8 mouse cellular contexts compared by ENCODE assay signal in the genomic region with DNA sequence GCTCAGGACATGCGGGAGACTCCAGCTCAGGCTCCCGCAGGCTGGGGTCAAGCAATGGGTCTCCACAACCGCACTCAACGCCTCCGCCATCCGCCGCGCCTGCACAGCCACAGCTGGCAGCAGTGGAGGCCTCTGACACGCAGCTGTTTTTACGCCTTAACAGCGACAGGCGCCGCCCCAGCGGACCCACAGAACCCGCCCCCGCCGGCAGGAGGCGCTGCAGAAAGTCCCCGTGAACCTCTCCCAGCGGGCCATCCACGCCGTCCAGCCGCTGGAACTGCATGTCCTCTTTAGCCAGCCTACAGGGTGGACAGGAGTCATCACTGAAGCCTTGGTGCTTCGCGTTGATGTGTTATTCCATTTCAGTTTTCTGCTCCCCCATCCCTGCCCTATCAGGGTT. TPM values are rescaled to one million over a fixed set of nuclear protein-coding genes. Genes with fewer than 3 reads are reported as not detected.
DNase-seq lines count a peak whose midpoint lies in the region; ATAC-seq and TF ChIP-seq lines count a peak whose summit lies in the region.

No protein-coding gene starts in this region.

- H3K4me1 ChIP-seq in heart, embryonic 11.5 days (ENCODE audit: control insufficient read depth, insufficient read depth, low read length): no peaks in the 10 kb centered on the region
- no peaks in the 10 kb centered on the region for H3K4me1 ChIP-seq in liver, postnatal 0 days (ENCODE audit: insufficient read depth)

- 15% methylated on average over 23 of the region's 25 CpGs for WGBS in heart, embryonic 11.5 days (ENCODE audit: insufficient replicate concordance)
- WGBS in liver, postnatal 0 days (ENCODE audit: insufficient replicate concordance): 18% methylated on average over 25 of the region's 25 CpGs

- H3K9me3 ChIP-seq in heart, embryonic 11.5 days (replicated peaks; ENCODE audit: control insufficient read depth, low read length): no peaks in the 10 kb centered on the region
- no peaks in the 10 kb centered on the region for H3K9me3 ChIP-seq in liver, postnatal 0 days (ENCODE audit: low read length)

- no peak for ATAC-seq in heart, embryonic 11.5 days (replicated peaks; ENCODE audit: insufficient number of reproducible peaks, low FRiP score, low TSS enrichment)
- peak; percentile 58 for ATAC-seq in liver, postnatal 0 days

- H3K4me2 ChIP-seq in heart, embryonic 11.5 days: peak overlapping the region; percentile 17
- H3K4me2 ChIP-seq in liver, postnatal 0 days (ENCODE audit: low read depth, low read length): no peak overlapping the region

- TF ChIP-seq EP300 in liver, postnatal 0 days (IDR thresholded peaks at IDR 0.05; ENCODE audit: low read depth): no peak

- H3K27ac ChIP-seq in heart, embryonic 11.5 days (ENCODE audit: low read depth, low read length): no peak overlapping the region
- H3K27ac ChIP-seq in liver, postnatal 0 days (ENCODE audit: low read depth): no peak overlapping the region

- H3K27me3 ChIP-seq in heart, embryonic 11.5 days (ENCODE audit: control insufficient read depth, insufficient read depth, low read length): peaks cover 49% of the 10 kb centered on the region
- peaks cover 32% of the 10 kb centered on the region for H3K27me3 ChIP-seq in liver, postnatal 0 days (ENCODE audit: insufficient read depth, low read length)

- H3K4me3 ChIP-seq in heart, embryonic 11.5 days (ENCODE audit: low read depth, low read length): no peak overlapping the region
- no peak overlapping the region for H3K4me3 ChIP-seq in liver, postnatal 0 days (ENCODE audit: low read depth, low read length)

- TF ChIP-seq CTCF in liver, postnatal 0 days (IDR thresholded peaks at IDR 0.05; ENCODE audit: low read depth): peak; percentile 76

- no peak overlapping the region for H3K9ac ChIP-seq in heart, embryonic 11.5 days (ENCODE audit: low read depth, low read length)
- H3K9ac ChIP-seq in liver, postnatal 0 days (replicated peaks): no peak overlapping the region

- no peak for DNase-seq in heart, adult 11 months
- DNase-seq in CD4-positive helper T cell, adult 2 months (ENCODE audit: low read depth, low spot score): peak; percentile 50
- DNase-seq in c-Kit-positive CD71-positive TER-119-positive erythroid progenitor cells, embryonic 14.5 days (ENCODE audit: low spot score): peak; percentile 37
- DNase-seq in liver, postnatal 0 days: peak; percentile 79
- DNase-seq in thymus, postnatal 14 days: peak; percentile 58
- no peak for DNase-seq in right cerebral cortex, postnatal 36 days (ENCODE audit: low spot score in 2 of 2)
- DNase-seq in cerebellum, postnatal 4 days (ENCODE audit: low spot score in 2 of 2): no peak

- no peaks in the 10 kb centered on the region for H3K36me3 ChIP-seq in heart, embryonic 11.5 days (ENCODE audit: control insufficient read depth, insufficient read depth, low read length)
- H3K36me3 ChIP-seq in liver, postnatal 0 days (replicated peaks; ENCODE audit: insufficient read depth, low read length): no peaks in the 10 kb centered on the region; the same call in 1 of the 2 replicates

RNA-seq across cellular contexts. Expression of a gene that starts 6.6 kb away (rescaled TPM):
- polyA plus RNA-seq in heart, embryonic 11.5 days (2014; fragmentation: Nextera tagmentation; extraction: Ambion mirVana): not detected in 2 replicates
- polyA plus RNA-seq in liver, postnatal 0 days (2015; fragmentation: Nextera tagmentation; extraction: Ambion mirVana): not detected in 2 replicates

RNA-seq across cellular contexts. Expression of a gene that starts 17.3 kb away (rescaled TPM):
- polyA plus RNA-seq in heart, embryonic 11.5 days (2014; fragmentation: Nextera tagmentation; extraction: Ambion mirVana): 6.7 and 7.1 TPM in 2 replicates
- 12.0 and 12.2 TPM in 2 replicates for polyA plus RNA-seq in liver, postnatal 0 days (2015; fragmentation: Nextera tagmentation; extraction: Ambion mirVana)

RNA-seq across cellular contexts. Expression of a gene that starts 17.4 kb away (rescaled TPM):
- 108 and 118 TPM in 2 replicates for polyA plus RNA-seq in heart, embryonic 11.5 days (2014; fragmentation: Nextera tagmentation; extraction: Ambion mirVana)
- 33.2 and 34.4 TPM in 2 replicates for polyA plus RNA-seq in liver, postnatal 0 days (2015; fragmentation: Nextera tagmentation; extraction: Ambion mirVana)

RNA-seq across cellular contexts. Expression of a gene that starts 18.9 kb away (rescaled TPM):
- 99.7 and 101 TPM in 2 replicates for polyA plus RNA-seq in heart, embryonic 11.5 days (2014; fragmentation: Nextera tagmentation; extraction: Ambion mirVana)
- 63.0 and 73.6 TPM in 2 replicates for polyA plus RNA-seq in liver, postnatal 0 days (2015; fragmentation: Nextera tagmentation; extraction: Ambion mirVana)

RNA-seq across cellular contexts. Expression of a gene that starts 29.0 kb away (rescaled TPM):
- 15.7 and 16.2 TPM in 2 replicates for polyA plus RNA-seq in heart, embryonic 11.5 days (2014; fragmentation: Nextera tagmentation; extraction: Ambion mirVana)
- polyA plus RNA-seq in liver, postnatal 0 days (2015; fragmentation: Nextera tagmentation; extraction: Ambion mirVana): 7.6 and 8.2 TPM in 2 replicates

Comparison
In these comparisons a context has a peak if more than half of its experiments do, and no peak if none do; other contexts are left out.
1. DNase-seq: peak in CD4-positive helper T cell, adult 2 months (single experiment), c-Kit-positive CD71-positive TER-119-positive erythroid progenitor cells, embryonic 14.5 days (single experiment), liver, postnatal 0 days (single experiment) and thymus, postnatal 14 days (single experiment); none in heart, adult 11 months (single experiment), right cerebral cortex, postnatal 36 days (0 of 2) and cerebellum, postnatal 4 days (0 of 2).